Mouse (Mus musculus) brain, embryonic 14.5 days (tissue): ENCODE measurements around the gene Epo. TPM values are rescaled to one million over a fixed set of nuclear protein-coding genes. Genes with fewer than 3 reads are reported as not detected.

Experiments used
- DNase-seq: peaks from one replicate; pipeline ENCODE4 v3.0.0-alpha.2; 2011; ENCODE audit warnings: low read depth
- CTCF ChIP-seq: fragments of 200-500 bp; IDR thresholded peaks from 2 replicates; pipeline ENCODE4 v1.5.1; 2012; ENCODE audit warnings: inconsistent platforms, mild to moderate bottlenecking, moderate library complexity, borderline replicate concordance; ENCODE audit not compliant: insufficient read depth, insufficient read length; ENCODE audit errors: extremely low read depth
- POLR2A ChIP-seq: fragments of 200-500 bp; IDR thresholded peaks from 2 replicates; pipeline ENCODE4 v1.6.1; 2012; ENCODE audit warnings: mild to moderate bottlenecking, inconsistent platforms, borderline replicate concordance; ENCODE audit not compliant: poor library complexity, insufficient read depth, insufficient read length, severe bottlenecking; ENCODE audit errors: extremely low read depth
- polyA plus RNA-seq: library from polyadenylated mRNA; depleted of rRNA; stranded (reverse); fragments of >200 nt; gene quantifications from 2 replicates; pipeline ENCODE4 v1.2.3, GENCODE M21; 2012; rRNA removed

The Epo gene
- not detected in 2 replicates for polyA plus RNA-seq

- TF ChIP-seq CTCF, result no peak
- TF ChIP-seq POLR2A, result peak; percentile 72
- DNase-seq, result peak; percentile 99
These were observed at the start of gene Epo, which contains the start of gene Gnb2 for GRCm38 (mm10) chr5:137533117-137533827. Gene Epo (minus strand): TSS chr5:137533242. Gene Gnb2 (minus strand): TSS chr5:137533510.

GRCm38 (mm10) chr5:137582702-137583101, 49.7 kb upstream of the Epo start:
- TF ChIP-seq POLR2A, result no peak
- DNase-seq, result no peak

- TF ChIP-seq POLR2A (no peak), CTCF (no peak)
- no peak for DNase-seq
These were observed 47.2 kb upstream of the Epo start for GRCm38 (mm10) chr5:137580246-137580645.

GRCm38 (mm10) chr5:137574470-137574901, 41.4 kb upstream of the Epo start:
- DNase-seq, result peak; percentile 45
- peak; percentile 16; the same call in 1 of the 2 replicates for TF ChIP-seq CTCF
- no peak for TF ChIP-seq POLR2A

GRCm38 (mm10) chr5:137570691-137571586, 37.9 kb upstream of the Epo start:
- DNase-seq, result no peak
- TF ChIP-seq CTCF, result no peak
- TF ChIP-seq POLR2A, result no peak

- DNase-seq, result no peak
- TF ChIP-seq CTCF (no peak), POLR2A (no peak)
These were observed 37.1 kb upstream of the Epo start for GRCm38 (mm10) chr5:137570181-137570580.

- DNase-seq, result no peak
- TF ChIP-seq POLR2A (no peak), CTCF (no peak)
These were observed 36.6 kb upstream of the Epo start, which contains the start of gene Tfr2 for GRCm38 (mm10) chr5:137569665-137570064. Gene Tfr2 (plus strand): TSS chr5:137569840.

- DNase-seq, result no peak
These were observed 36.0 kb upstream of the Epo start for GRCm38 (mm10) chr5:137569031-137569430.

GRCm38 (mm10) chr5:137568223-137568798, 35.3 kb upstream of the Epo start:
- DNase-seq, result no peak
- TF ChIP-seq CTCF, result no peak

More at GRCm38 (mm10) chr5:137569031-137569430, 36.0 kb upstream of the Epo start:
- no peak for TF ChIP-seq POLR2A

- TF ChIP-seq CTCF, result no peak
- TF ChIP-seq POLR2A, result no peak
- DNase-seq, result no peak
These were observed 33.4 kb upstream of the Epo start for GRCm38 (mm10) chr5:137566416-137566815.

- TF ChIP-seq POLR2A, result no peak
- TF ChIP-seq CTCF, result no peak
- DNase-seq, result no peak
These were observed 32.7 kb upstream of the Epo start for GRCm38 (mm10) chr5:137565744-137566143.
